Mouse (Mus musculus): ENCODE results near the gene Adcy10. TPM values are rescaled to one million over a fixed set of nuclear protein-coding genes. Genes with fewer than 3 reads are reported as not detected.

Adcy10 gene
- total and polyA plus RNA-seq, 2 experiments from 2014 or later = not detected

DNA sequence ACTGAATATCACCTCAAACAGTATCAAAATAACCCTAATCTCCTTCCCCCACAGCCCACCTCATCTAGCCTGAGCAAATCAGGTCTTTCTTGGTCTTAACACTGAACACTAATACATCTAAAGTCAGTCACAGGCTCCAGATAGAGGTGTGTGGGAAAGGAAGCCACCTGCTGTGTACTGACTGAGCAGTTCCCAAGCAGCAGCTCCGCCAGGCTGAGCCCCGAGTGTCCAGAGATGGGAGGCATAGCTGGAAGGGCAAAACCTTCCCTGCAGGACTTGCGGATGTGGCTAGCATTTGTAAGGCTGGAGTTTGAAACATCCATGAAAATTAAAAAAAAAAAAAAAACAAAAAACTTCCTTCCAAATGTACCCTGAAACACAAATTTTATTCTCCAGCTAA is 120.1 kb downstream of the Adcy10 start:
- TF ChIP-seq CTCF (IDR thresholded peaks at IDR 0.05; ENCODE audit: low read depth) = no peak
- TF ChIP-seq EP300 (IDR thresholded peaks at IDR 0.05; ENCODE audit: low read depth) = no peak
- no peaks in the 10 kb centered on the region for H3K9me3 ChIP-seq (replicated peaks; ENCODE audit: control insufficient read depth, low read length)
- DNase-seq (ENCODE audit: low spot score) (no peak), ATAC-seq (ENCODE audit: insufficient read depth, low read depth) (no peak)
- no peaks in the 10 kb centered on the region for H3K27me3 ChIP-seq (ENCODE audit: control insufficient read depth, insufficient read depth, low read length)
- 89% methylated on average over 3 of the region's 3 CpGs for WGBS
- no peak overlapping the region for H3K4me2 ChIP-seq (ENCODE audit: low read depth, low read length)
- H3K27ac ChIP-seq (ENCODE audit: low read depth) = no peak overlapping the region
- H3K36me3 ChIP-seq (replicated peaks; ENCODE audit: control insufficient read depth, insufficient read depth, low read length) = peaks cover 45% of the 10 kb centered on the region
- no peak overlapping the region for H3K4me3 ChIP-seq (ENCODE audit: low read depth, low read length)
- H3K4me1 ChIP-seq (ENCODE audit: control insufficient read depth, insufficient read depth) = peaks cover 8% of the 10 kb centered on the region
- no peak overlapping the region for H3K9ac ChIP-seq (replicated peaks; ENCODE audit: low read depth, low read length)

DNA sequence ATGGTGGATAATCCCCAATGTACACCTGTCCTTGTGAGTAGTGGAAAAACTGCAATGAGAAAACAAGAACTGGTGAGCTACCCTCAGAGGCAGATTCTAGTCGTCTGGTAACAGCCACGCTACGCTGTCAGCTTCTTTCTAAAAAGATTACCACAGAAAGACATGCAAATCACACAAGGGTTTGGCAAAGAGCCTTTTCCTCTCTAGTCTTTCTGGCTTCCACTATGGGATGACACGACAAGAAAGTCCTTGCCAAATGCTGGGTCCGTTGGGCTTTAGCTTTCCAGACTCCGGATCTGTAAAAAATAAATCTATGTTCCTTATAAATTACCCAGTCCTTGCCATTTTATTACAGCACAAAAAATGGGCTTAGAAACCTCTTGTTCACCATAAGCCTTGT is 120.8 kb downstream of the Adcy10 start:
- peaks cover 10% of the 10 kb centered on the region for H3K4me1 ChIP-seq (ENCODE audit: control insufficient read depth, insufficient read depth)
- no peaks in the 10 kb centered on the region for H3K9me3 ChIP-seq (replicated peaks; ENCODE audit: control insufficient read depth, low read length)
- WGBS = 71% methylated on average over 6 of the region's 6 CpGs
- ATAC-seq (ENCODE audit: insufficient read depth, low read depth) = no peak
- H3K9ac ChIP-seq (replicated peaks; ENCODE audit: low read depth, low read length) = no peak overlapping the region
- TF ChIP-seq EP300 (IDR thresholded peaks at IDR 0.05; ENCODE audit: low read depth) (no peak), CTCF (IDR thresholded peaks at IDR 0.05; ENCODE audit: low read depth) (no peak)
- no peaks in the 10 kb centered on the region for H3K27me3 ChIP-seq (ENCODE audit: control insufficient read depth, insufficient read depth, low read length)
- DNase-seq (ENCODE audit: low spot score) = no peak
- H3K36me3 ChIP-seq (replicated peaks; ENCODE audit: control insufficient read depth, insufficient read depth, low read length) = peaks cover 45% of the 10 kb centered on the region
- no peak overlapping the region for H3K4me3 ChIP-seq (ENCODE audit: low read depth, low read length)
- no peak overlapping the region for H3K27ac ChIP-seq (ENCODE audit: low read depth)
- no peak overlapping the region for H3K4me2 ChIP-seq (ENCODE audit: low read depth, low read length)

DNA sequence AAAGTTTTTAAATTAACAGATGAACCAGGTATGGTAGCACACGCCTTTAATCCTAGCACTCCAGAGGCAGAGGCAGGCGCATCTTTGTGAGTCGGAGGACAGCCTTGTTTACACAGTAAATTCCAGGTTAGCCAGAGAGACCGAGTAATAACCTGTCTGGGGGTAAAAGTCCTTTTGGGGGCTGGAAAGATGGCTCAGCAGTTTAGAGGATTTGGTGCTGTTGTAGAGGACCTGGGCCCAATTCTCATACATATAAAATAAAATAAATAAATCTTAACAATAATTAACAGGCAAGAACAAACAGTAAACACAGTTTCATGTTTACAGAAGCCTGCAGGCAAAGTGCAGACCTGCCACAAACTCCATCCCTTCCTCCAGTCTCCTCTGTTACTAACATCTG is 123.9 kb downstream of the Adcy10 start:
- no peak for DNase-seq (ENCODE audit: low spot score)
- Histone ChIP-seq H3K9ac (replicated peaks; ENCODE audit: low read depth, low read length) (no peak overlapping the region), H3K27me3 (ENCODE audit: control insufficient read depth, insufficient read depth, low read length) (no peaks in the 10 kb centered on the region), H3K9me3 (replicated peaks; ENCODE audit: control insufficient read depth, low read length) (no peaks in the 10 kb centered on the region), H3K4me3 (ENCODE audit: low read depth, low read length) (no peak overlapping the region), H3K27ac (ENCODE audit: low read depth) (no peak overlapping the region), H3K36me3 (replicated peaks; ENCODE audit: control insufficient read depth, insufficient read depth, low read length) (peaks cover 29% of the 10 kb centered on the region; the same call in 1 of the 2 replicates), H3K4me1 (ENCODE audit: control insufficient read depth, insufficient read depth) (peaks cover 8% of the 10 kb centered on the region), H3K4me2 (ENCODE audit: low read depth, low read length) (no peak overlapping the region)
- TF ChIP-seq CTCF (IDR thresholded peaks at IDR 0.05; ENCODE audit: low read depth) (no peak), EP300 (IDR thresholded peaks at IDR 0.05; ENCODE audit: low read depth) (no peak)
- 89% methylated on average over 4 of the region's 4 CpGs for WGBS
- no peak for ATAC-seq (ENCODE audit: insufficient read depth, low read depth)

DNA sequence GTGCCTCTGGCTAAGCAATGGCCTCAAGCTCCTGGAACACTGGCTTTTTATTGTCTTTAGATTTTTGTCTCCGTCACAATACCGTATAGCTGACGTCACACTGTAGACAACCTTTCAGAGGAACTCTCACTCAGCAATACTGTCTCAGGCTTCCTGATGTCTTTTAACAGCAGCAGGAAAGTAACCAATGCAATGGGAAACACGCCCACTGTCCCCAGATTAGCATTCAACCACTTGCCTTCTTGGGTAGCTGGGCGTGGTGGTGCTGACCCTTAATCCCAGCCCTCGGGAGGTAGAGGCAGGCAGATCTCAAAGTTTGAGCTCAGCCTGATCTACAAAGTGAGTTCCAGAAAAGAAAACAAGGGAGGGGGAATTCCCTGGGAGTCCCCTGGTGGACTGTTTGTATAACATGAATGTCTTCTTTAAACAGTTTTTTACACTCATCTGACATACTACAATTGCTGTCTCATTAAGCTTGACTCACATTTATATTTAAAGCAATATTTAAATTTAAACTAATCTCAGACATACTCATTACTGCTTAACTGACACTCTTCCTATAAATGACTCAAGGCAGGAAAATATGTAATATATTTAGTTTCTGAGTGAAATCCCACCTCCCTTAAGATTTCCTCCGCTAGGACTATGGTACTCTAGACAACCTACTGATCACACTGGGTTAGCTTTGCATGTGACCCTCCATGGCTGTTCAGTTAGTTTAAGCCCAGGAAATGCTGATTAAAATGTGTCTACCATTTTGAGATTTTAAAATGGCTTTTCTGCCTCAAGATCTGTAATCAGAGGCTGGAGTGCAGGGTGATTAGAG is 124.7 kb downstream of the Adcy10 start:
- Histone ChIP-seq H3K27me3 (ENCODE audit: control insufficient read depth, insufficient read depth, low read length) (no peaks in the 10 kb centered on the region), H3K9me3 (replicated peaks; ENCODE audit: control insufficient read depth, low read length) (no peaks in the 10 kb centered on the region), H3K4me2 (ENCODE audit: low read depth, low read length) (no peak overlapping the region), H3K36me3 (replicated peaks; ENCODE audit: control insufficient read depth, insufficient read depth, low read length) (peaks cover 24% of the 10 kb centered on the region), H3K4me1 (ENCODE audit: control insufficient read depth, insufficient read depth) (peaks cover 8% of the 10 kb centered on the region), H3K4me3 (ENCODE audit: low read depth, low read length) (no peak overlapping the region), H3K9ac (replicated peaks; ENCODE audit: low read depth, low read length) (no peak overlapping the region), H3K27ac (ENCODE audit: low read depth) (peak overlapping the region; percentile 26; the same call in 1 of the 2 replicates)
- WGBS = 60% methylated on average over 7 of the region's 7 CpGs
- TF ChIP-seq EP300 (IDR thresholded peaks at IDR 0.05; ENCODE audit: low read depth) (no peak), CTCF (IDR thresholded peaks at IDR 0.05; ENCODE audit: low read depth) (no peak)
- ATAC-seq (ENCODE audit: insufficient read depth, low read depth) (no peak), DNase-seq (ENCODE audit: low spot score) (no peak)

DNA sequence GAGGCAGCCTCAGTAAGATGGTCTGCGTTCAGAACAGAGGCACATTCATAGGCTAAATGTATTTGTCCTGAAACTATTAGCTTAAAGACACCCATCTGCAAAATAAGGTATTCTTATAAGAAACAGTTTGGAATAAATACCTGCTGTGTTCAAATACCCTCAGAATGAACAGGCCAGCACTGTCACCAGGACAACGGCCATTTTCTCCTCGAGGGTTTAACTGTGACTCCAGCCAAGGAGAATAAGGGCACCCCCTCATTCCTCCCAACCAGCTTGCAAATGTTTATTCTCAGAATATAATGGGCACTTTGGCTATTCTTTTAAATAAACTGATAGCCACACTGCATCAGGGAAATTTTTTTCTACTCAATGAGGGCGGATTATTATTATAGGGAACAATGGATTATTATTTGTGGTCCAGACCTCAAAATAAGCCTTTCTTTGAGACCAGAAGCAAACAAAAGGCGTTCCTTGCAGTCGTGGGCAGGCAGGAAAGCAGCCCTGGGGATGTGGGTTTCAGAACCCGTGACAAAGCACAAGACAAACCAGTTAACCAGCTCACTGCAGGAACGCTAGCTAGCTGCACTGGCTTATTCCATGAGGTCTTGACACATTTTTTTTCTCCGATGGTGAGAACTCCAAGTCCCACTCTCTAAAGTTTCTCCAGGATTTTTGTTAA is 125.5 kb downstream of the Adcy10 start:
- Histone ChIP-seq H3K9me3 (replicated peaks; ENCODE audit: control insufficient read depth, low read length) (0 out of 2 replicates have a peak, but pooled peaks cover 4% of the 10 kb centered on the region), H3K4me3 (ENCODE audit: low read depth, low read length) (no peak overlapping the region), H3K27ac (ENCODE audit: low read depth) (peak overlapping the region; percentile 35; the same call in 1 of the 2 replicates), H3K27me3 (ENCODE audit: control insufficient read depth, insufficient read depth, low read length) (no peaks in the 10 kb centered on the region), H3K36me3 (replicated peaks; ENCODE audit: control insufficient read depth, insufficient read depth, low read length) (peaks cover 24% of the 10 kb centered on the region), H3K4me2 (ENCODE audit: low read depth, low read length) (no peak overlapping the region), H3K9ac (replicated peaks; ENCODE audit: low read depth, low read length) (no peak overlapping the region), H3K4me1 (ENCODE audit: control insufficient read depth, insufficient read depth) (peaks cover 8% of the 10 kb centered on the region)
- no peak for ATAC-seq (ENCODE audit: insufficient read depth, low read depth)
- DNase-seq (ENCODE audit: low spot score) = no peak
- TF ChIP-seq EP300 (IDR thresholded peaks at IDR 0.05; ENCODE audit: low read depth) = no peak
- no peak for TF ChIP-seq CTCF (IDR thresholded peaks at IDR 0.05; ENCODE audit: low read depth)
- WGBS = 66% methylated on average over 9 of the region's 9 CpGs
